Comparison of ENCODE assay signal across 15 mouse cellular contexts in the genomic region with DNA sequence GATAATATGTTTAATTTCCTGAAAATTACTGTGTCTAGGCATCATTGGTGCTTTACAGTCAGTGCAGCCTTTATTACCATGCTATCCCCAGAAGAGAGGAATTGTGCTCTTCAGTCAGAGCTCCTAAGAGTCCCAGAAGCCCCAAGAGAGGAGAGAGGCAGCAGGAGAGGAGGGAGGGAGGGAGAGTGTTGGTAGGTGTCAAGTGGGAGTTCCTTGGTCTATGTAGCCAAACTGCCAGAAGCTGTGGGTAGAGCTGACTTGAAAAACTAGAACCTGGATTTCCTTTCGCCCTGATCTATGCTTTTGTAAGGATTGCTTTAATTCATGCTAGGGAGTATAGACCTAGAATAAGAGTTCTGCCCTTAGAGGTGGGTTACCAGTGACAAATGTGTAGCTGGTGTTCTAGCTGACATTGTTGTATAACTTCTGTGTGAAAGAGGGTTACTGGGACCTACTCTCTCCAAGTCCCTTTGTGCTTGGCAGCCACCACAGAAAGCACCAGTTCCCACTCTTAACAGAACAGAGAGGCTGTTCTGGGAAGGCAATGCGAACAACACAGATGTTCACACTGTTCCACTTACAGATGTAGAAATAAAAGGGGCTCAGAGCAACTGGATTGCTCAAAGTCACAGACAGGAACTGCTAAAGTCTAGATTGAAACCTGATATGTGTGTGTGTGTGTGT.
"Had no signal": no experiment of that assay in that cellular context is flagged by ENCODE, and none has a peak within 500 bp of the region (broad histone marks: within the 10 kb centered on the region; RNA-seq: fewer than 3 reads in every experiment).

No protein-coding gene starts in this region.

- ATAC-seq: inflammation-experienced regulatory T-cells, adult 6 months; intestine, postnatal 0 days; lung, postnatal 0 days had no signal

- H3K4me2 ChIP-seq: limb, embryonic 13.5 days; liver, embryonic 11.5 days; liver, embryonic 15.5 days; neural tube, embryonic 12.5 days; stomach, embryonic 15.5 days had no signal

- H3K4me3 ChIP-seq: limb, embryonic 13.5 days; liver, embryonic 15.5 days; neural tube, embryonic 12.5 days; stomach, embryonic 15.5 days had no signal

- H3K4me1 ChIP-seq: liver, embryonic 15.5 days; neural tube, embryonic 12.5 days; stomach, embryonic 15.5 days had no signal

- H3K27me3 ChIP-seq: limb, embryonic 13.5 days; liver, embryonic 15.5 days; neural tube, embryonic 12.5 days; stomach, embryonic 15.5 days had no signal

- H3K27ac ChIP-seq: limb, embryonic 13.5 days; liver, embryonic 15.5 days; neural tube, embryonic 12.5 days; stomach, embryonic 15.5 days had no signal

- H3K9me3 ChIP-seq: limb, embryonic 13.5 days; liver, embryonic 15.5 days; stomach, embryonic 15.5 days had no signal

- DNase-seq: kidney, adult 9 months; kidney, postnatal 36 days; lung, adult 2 months; lung, postnatal 36 days; midbrain, embryonic 14.5 days; right cerebral cortex, postnatal 14 days; thymus, postnatal 36 days had no signal

- H3K9ac ChIP-seq: limb, embryonic 13.5 days; liver, embryonic 15.5 days; neural tube, embryonic 12.5 days; stomach, embryonic 15.5 days had no signal

- H3K36me3 ChIP-seq: liver, embryonic 15.5 days; neural tube, embryonic 12.5 days; stomach, embryonic 15.5 days had no signal
